Mouse (Mus musculus) midbrain, embryonic 15.5 days (tissue): ENCODE measurements around the gene Hdac4. TPM values are rescaled to one million over a fixed set of nuclear protein-coding genes. Genes with fewer than 3 reads are reported as not detected.

Experiments
- ATAC-seq: fragments of 200-750 bp; cut with Nextera tagmentation; replicated peaks from 2 replicates; pipeline ENCODE4 v1.8.0; 2017; ENCODE audit warnings: moderate TSS enrichment
- H3K27ac ChIP-seq: fragments of 300-500 bp; sonication (generic); 2 replicates; pipeline ENCODE4 v1.5.1; 2015; ENCODE audit warnings: mild to moderate bottlenecking, inconsistent platforms
- H3K27me3 ChIP-seq: fragments of 300-500 bp; sonication (generic); replicated peaks from 2 replicates; pipeline ENCODE4 v1.6.1; 2015; ENCODE audit warnings: inconsistent platforms
- H3K36me3 ChIP-seq: fragments of 300-500 bp; sonication (generic); replicated peaks from 2 replicates; pipeline ENCODE4 v1.6.1; 2015; ENCODE audit warnings: inconsistent platforms
- H3K4me1 ChIP-seq: fragments of 300-500 bp; sonication (generic); 2 replicates; pipeline ENCODE4 v1.6.1; 2015; ENCODE audit warnings: inconsistent platforms
- H3K4me2 ChIP-seq: fragments of 300-500 bp; sonication (generic); 2 replicates; pipeline ENCODE4 v1.6.1; 2015; ENCODE audit warnings: inconsistent platforms, mild to moderate bottlenecking, moderate library complexity
- H3K4me3 ChIP-seq: fragments of 300-500 bp; sonication (generic); 2 replicates; pipeline ENCODE4 v1.5.1; 2015; ENCODE audit warnings: mild to moderate bottlenecking, inconsistent platforms
- H3K9ac ChIP-seq: fragments of 300-500 bp; sonication (generic); 2 replicates; pipeline ENCODE4 v1.6.1; 2015; ENCODE audit warnings: mild to moderate bottlenecking, inconsistent platforms
- H3K9me3 ChIP-seq: fragments of 300-500 bp; sonication (generic); 2 replicates; pipeline ENCODE4 v1.6.1; 2016; ENCODE audit warnings: inconsistent platforms
- WGBS: fragments of 180-500 bp; shearing (Covaris S2); methylation state at CpG from one replicate; pipeline ENCODE4 v1.1.7; 2015; ENCODE audit warnings: mixed read lengths; 5-methylcytosine and 5-hydroxymethylcytosine counted together
- polyA plus RNA-seq: library from polyadenylated mRNA; unstranded; fragments of >200 nt; fragmentation: Nextera tagmentation; extraction: Ambion mirVana; gene quantifications from 2 replicates; pipeline ENCODE4 v1.2.1, GENCODE M21; 2015

Gene Hdac4
- polyA plus RNA-seq, 1 experiment from 2014 or later: 27.9 TPM

DNA sequence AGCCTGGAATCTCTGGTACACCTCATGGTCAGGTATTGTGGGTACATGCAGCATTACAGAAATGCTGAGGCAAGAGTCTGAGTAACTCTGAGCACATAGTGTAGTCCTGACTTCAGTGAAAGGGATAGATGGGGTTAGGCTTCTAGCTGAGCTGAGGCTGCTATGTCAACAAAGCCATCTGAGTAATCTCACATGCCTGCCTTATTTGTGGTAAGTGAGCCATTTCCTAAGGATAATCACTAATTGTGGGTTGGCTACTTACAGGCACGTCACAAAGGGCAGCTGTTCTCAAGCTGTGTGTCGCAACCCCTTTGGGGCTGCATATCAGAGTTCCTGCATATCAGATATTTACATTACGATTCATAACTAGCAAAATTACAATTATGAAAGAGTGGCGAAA lies 239.3 kb downstream of the Hdac4 start:
- ATAC-seq: no peak
- WGBS: 87% methylated on average over 4 of the region's 4 CpGs
- Histone ChIP-seq H3K9ac (no peak overlapping the region), H3K9me3 (no peaks in the 10 kb centered on the region), H3K4me3 (no peak overlapping the region), H3K4me2 (no peak overlapping the region), H3K27ac (no peak overlapping the region), H3K36me3 (peaks cover 30% of the 10 kb centered on the region), H3K4me1 (no peaks in the 10 kb centered on the region), H3K27me3 (no peaks in the 10 kb centered on the region)

DNA sequence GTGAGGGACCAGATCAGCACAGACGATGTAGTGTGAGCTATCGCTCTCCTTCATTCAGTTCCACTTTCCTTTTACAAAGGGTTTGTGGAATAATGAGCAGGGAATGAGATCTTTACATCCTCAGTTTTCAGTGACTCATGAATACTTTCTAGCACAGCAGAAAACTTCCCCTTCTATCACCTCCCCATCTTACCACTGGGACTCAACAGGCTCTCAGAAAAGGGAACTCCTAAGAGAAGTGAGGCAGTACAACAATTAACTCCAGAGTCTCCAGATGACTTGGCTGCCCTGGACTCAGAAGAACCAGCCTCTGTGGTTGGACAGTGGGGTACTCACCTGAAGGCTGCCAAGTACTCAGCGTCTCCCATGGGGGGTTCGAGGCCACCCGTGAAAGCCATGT lies 240.5 kb downstream of the Hdac4 start:
- Histone ChIP-seq H3K4me2 (no peak overlapping the region), H3K9me3 (no peaks in the 10 kb centered on the region), H3K36me3 (peaks cover 30% of the 10 kb centered on the region; the same call in 1 of the 2 replicates), H3K9ac (no peak overlapping the region), H3K27ac (no peak overlapping the region), H3K4me3 (no peak overlapping the region), H3K27me3 (no peaks in the 10 kb centered on the region), H3K4me1 (no peaks in the 10 kb centered on the region)
- ATAC-seq: no peak
- 96% methylated on average over 5 of the region's 5 CpGs for WGBS

DNA sequence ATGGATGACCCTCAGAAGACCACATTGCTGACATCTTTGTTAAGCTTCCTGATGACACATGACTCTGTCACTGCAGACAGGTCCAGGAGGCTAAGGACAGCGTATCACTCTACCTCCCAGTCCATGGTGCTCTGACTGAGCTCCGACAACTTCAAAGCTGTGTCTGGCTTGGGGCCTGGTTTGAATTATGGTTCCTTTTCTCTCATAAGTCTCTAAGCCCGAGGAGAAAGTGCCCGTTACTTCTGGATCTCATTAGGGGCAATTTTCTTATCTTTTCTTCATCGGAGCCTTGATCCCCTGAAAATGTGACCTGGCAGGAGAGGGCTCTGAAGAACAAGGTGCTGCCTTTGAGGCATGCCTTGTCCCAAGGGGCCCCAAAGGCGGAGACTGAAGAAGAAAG lies 242.6 kb downstream of the Hdac4 start:
- Histone ChIP-seq H3K9me3 (no peaks in the 10 kb centered on the region), H3K27me3 (no peaks in the 10 kb centered on the region), H3K4me3 (no peak overlapping the region), H3K9ac (no peak overlapping the region), H3K36me3 (peaks cover 29% of the 10 kb centered on the region; the same call in 1 of the 2 replicates), H3K4me2 (no peak overlapping the region), H3K27ac (no peak overlapping the region), H3K4me1 (no peaks in the 10 kb centered on the region)
- 87% methylated on average over 6 of the region's 6 CpGs for WGBS
- ATAC-seq: no peak

DNA sequence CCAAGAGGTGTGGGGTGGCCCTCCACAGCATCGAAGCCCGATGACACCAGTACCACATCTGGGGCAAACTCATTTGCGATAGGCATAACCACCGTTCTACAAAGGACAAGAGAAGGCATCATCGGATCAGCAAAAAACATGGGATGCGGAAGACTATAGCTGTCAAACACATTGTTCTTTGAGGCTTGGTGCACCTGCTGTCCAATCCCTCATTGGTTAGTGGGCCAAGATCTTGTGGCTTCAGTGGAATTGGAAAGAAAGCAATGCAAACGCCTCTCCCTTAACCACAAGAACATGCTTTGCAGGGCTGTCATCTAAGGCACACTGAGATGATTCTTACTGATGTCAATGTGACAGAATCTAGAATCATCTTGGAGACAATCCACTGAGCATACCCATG lies 248.1 kb downstream of the Hdac4 start:
- no peak for ATAC-seq
- no peaks in the 10 kb centered on the region for H3K9me3 ChIP-seq
- no peaks in the 10 kb centered on the region for H3K27me3 ChIP-seq
- H3K27ac ChIP-seq: no peak overlapping the region
- H3K36me3 ChIP-seq: peaks cover 13% of the 10 kb centered on the region
- no peak overlapping the region for H3K9ac ChIP-seq
- H3K4me1 ChIP-seq: no peaks in the 10 kb centered on the region
- WGBS: 95% methylated on average over 7 of the region's 7 CpGs
- no peak overlapping the region for H3K4me3 ChIP-seq
- H3K4me2 ChIP-seq: no peak overlapping the region

DNA sequence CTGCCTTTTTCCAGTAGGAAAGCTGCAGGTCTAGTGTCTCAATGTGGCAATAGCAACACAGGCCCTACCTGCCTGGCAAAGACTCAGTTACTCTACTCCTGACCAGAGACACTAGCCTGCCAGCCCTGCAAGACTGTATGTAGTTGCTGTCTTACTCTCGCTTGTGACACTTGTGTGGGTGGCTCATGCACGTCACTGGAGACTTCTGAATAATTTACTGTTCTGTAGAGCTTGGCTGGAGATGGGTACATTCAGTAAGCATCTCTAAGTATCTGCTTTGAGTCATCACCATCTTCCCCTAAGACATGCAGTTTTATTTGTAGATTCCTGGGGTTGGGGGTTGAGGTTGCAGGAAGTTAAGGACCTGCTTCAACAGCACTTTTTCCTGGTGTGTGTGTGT lies 252.9 kb downstream of the Hdac4 start:
- Histone ChIP-seq H3K4me2 (no peak overlapping the region), H3K27ac (no peak overlapping the region), H3K4me3 (no peak overlapping the region), H3K27me3 (no peaks in the 10 kb centered on the region), H3K36me3 (peaks cover 8% of the 10 kb centered on the region), H3K9me3 (no peaks in the 10 kb centered on the region), H3K4me1 (no peaks in the 10 kb centered on the region), H3K9ac (no peak overlapping the region)
- ATAC-seq: no peak
- 98% methylated on average over 2 of the region's 2 CpGs for WGBS

DNA sequence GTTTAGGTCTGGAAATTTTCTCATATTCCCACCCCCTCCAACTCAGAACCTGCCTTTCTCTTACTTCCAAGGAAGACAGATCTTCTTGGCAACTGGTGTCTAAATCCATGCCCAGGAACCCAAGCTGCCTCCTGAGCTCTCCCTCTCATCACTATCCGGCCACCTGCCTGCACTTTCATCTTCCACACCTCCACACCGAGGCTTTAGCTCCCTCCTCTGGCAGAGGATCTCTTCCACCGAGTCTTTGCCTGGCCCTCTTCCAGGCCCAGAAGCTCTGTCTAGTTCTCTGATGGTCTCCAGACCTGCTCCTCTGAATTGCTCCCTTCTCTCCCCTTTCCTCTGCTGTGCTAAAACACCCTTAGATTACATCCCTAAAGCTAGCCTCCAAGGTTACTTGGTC lies 253.5 kb downstream of the Hdac4 start:
- no peak overlapping the region for H3K4me3 ChIP-seq
- peaks cover 8% of the 10 kb centered on the region for H3K36me3 ChIP-seq
- no peak overlapping the region for H3K27ac ChIP-seq
- H3K9ac ChIP-seq: no peak overlapping the region
- H3K4me2 ChIP-seq: no peak overlapping the region
- ATAC-seq: no peak
- H3K27me3 ChIP-seq: no peaks in the 10 kb centered on the region
- H3K4me1 ChIP-seq: no peaks in the 10 kb centered on the region
- H3K9me3 ChIP-seq: no peaks in the 10 kb centered on the region
- 65% methylated on average over 3 of the region's 3 CpGs for WGBS

DNA sequence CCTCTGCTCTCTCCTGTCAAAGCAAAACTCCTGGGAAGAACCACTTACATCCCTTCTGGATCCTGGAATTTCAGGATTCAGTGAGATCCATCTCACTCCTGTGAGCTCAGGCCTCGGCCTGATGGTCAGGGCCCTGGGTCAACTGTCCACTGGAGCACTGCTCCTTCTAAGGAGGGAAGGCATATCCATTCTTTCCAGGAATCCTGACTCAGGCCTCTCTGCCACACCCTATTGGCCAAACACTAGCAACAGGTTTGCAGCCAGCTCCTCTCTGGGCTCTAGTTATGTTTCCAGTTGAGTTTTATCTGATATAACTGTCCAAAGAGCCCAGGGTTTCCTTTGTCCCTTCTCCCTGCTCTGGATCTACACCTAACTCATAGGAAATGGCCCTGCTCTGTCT lies 254.4 kb downstream of the Hdac4 start:
- WGBS: 98% methylated on average over 1 of the region's 1 CpGs
- no peak overlapping the region for H3K27ac ChIP-seq
- no peaks in the 10 kb centered on the region for H3K9me3 ChIP-seq
- ATAC-seq: no peak
- no peak overlapping the region for H3K4me3 ChIP-seq
- H3K36me3 ChIP-seq: peaks cover 6% of the 10 kb centered on the region
- H3K27me3 ChIP-seq: no peaks in the 10 kb centered on the region
- H3K4me1 ChIP-seq: no peaks in the 10 kb centered on the region
- no peak overlapping the region for H3K9ac ChIP-seq
- no peak overlapping the region for H3K4me2 ChIP-seq

DNA sequence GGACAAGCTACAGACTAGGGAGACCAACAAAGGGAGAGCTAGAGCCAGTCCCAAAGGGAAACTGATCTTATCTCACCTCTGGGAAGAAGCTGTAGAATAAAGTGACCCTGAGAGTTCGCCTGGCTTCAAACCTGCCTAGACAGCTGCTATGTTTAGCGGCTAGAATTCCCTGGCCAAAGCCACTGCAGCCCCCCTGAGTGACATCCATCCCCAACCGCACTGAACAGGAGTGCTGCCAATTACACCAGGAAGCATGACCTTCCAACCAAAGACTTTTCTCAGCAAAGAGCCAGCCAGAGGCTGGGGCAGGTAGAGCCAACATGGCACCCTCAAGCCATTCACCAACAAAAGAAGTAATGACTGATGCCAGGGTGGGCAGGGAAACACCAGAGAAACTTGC lies 260.3 kb downstream of the Hdac4 start:
- no peaks in the 10 kb centered on the region for H3K9me3 ChIP-seq
- H3K36me3 ChIP-seq: peaks cover 24% of the 10 kb centered on the region; the same call in 1 of the 2 replicates
- no peak for ATAC-seq

DNA sequence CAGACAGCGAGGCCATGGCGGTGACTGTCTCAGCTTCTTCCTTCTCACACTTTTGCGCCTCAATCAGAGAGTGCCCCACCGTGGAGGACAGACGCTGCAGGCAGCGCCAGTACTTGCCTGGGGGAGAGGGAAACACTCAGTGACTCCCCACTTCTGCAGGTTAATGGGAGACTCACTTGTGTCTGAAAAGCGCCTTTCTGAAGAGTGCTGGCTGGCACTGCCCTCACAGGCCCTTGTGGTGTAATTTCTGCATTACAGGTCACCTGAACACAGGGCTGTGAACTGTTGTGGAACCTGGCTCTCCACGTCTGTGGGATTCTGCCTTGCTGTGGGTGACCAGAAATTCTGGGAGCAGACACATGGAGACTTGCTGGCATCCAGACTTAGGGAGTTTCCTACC lies 261.8 kb downstream of the Hdac4 start:
- H3K4me3 ChIP-seq: no peak overlapping the region
- H3K27me3 ChIP-seq: no peaks in the 10 kb centered on the region
- 89% methylated on average over 8 of the region's 8 CpGs for WGBS
- H3K4me1 ChIP-seq: no peaks in the 10 kb centered on the region
- no peak overlapping the region for H3K27ac ChIP-seq
- no peak overlapping the region for H3K9ac ChIP-seq
- H3K36me3 ChIP-seq: peaks cover 27% of the 10 kb centered on the region; the same call in 1 of the 2 replicates
- no peaks in the 10 kb centered on the region for H3K9me3 ChIP-seq
- H3K4me2 ChIP-seq: no peak overlapping the region
- ATAC-seq: no peak

More for the DNA sequence above, 260.3 kb downstream of the Hdac4 start:
- no peak overlapping the region for H3K9ac ChIP-seq
- no peak overlapping the region for H3K4me3 ChIP-seq
- H3K27me3 ChIP-seq: no peaks in the 10 kb centered on the region
- WGBS: 90% methylated on average over 3 of the region's 3 CpGs
- no peak overlapping the region for H3K27ac ChIP-seq
- no peaks in the 10 kb centered on the region for H3K4me1 ChIP-seq
- H3K4me2 ChIP-seq: no peak overlapping the region

DNA sequence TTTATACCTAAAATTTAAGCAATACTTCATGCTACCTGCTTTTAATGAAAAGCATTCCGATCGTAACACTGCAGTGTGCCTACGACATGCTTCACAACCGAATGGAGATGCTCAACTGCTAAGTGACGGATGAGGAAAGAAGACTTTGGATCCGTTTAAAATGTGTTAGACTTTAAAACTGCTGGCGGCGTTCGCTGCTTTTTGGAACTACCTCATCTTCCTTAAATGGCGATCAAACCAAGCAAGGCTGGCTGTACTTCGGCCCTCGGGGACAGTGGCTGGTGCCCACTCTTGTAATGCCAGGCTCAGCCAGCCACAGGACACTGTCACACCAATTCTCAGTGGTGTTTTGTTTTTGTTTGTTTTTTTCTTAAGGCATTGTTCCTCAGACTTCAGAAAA lies 263.3 kb downstream of the Hdac4 start:
- ATAC-seq: no peak
- H3K27ac ChIP-seq: no peak overlapping the region
- no peaks in the 10 kb centered on the region for H3K27me3 ChIP-seq
- H3K9ac ChIP-seq: no peak overlapping the region
- no peak overlapping the region for H3K4me3 ChIP-seq
- peaks cover 27% of the 10 kb centered on the region; the same call in 1 of the 2 replicates for H3K36me3 ChIP-seq
- H3K4me1 ChIP-seq: no peaks in the 10 kb centered on the region
- H3K9me3 ChIP-seq: no peaks in the 10 kb centered on the region
- WGBS: 94% methylated on average over 12 of the region's 12 CpGs
- H3K4me2 ChIP-seq: no peak overlapping the region

DNA sequence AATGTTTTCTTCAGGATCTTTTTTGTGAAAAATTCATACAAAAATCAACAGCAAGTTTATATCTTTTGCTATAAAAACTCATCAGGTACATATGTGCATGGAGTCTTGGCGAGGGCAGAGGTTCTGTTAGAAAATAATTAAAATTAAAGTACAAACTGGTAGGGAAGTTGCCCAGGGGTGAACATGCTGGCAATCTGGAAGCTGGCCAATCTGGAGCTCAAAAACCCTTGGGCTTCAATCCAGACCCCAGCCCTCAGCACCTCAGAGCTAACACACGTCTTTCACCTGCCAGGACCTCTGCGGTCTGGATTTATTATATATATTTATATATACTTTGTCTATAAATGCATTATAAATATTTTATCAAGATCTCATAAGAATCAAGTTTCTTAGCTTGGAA lies 263.7 kb downstream of the Hdac4 start:
- Histone ChIP-seq H3K27ac (no peak overlapping the region), H3K4me3 (no peak overlapping the region), H3K36me3 (peaks cover 27% of the 10 kb centered on the region; the same call in 1 of the 2 replicates), H3K9me3 (no peaks in the 10 kb centered on the region), H3K9ac (no peak overlapping the region), H3K27me3 (no peaks in the 10 kb centered on the region), H3K4me2 (no peak overlapping the region), H3K4me1 (no peaks in the 10 kb centered on the region)
- no peak for ATAC-seq
- 78% methylated on average over 3 of the region's 3 CpGs for WGBS

DNA sequence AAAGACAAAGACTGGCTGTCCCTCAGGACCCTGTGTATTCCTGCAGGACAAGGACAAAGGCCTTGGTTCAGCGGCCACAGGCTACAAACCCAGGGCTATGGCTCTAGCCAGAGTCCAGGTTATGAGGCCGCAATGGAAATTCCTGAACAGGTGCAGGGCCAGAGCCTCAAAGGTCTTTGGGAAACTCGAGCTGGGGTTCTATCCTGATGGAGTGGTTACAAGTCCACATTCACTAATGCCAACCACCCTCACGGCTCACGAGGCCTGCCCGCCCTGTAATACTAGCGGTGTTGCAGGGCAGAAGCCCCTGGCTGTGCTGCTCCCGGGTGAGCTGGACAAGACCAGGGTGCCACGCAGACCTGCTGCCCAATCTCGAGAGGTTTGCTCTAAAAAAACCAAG lies 264.3 kb downstream of the Hdac4 start:
- Histone ChIP-seq H3K27ac (no peak overlapping the region), H3K9me3 (no peaks in the 10 kb centered on the region), H3K4me1 (no peaks in the 10 kb centered on the region), H3K36me3 (peaks cover 27% of the 10 kb centered on the region; the same call in 1 of the 2 replicates), H3K9ac (no peak overlapping the region), H3K27me3 (no peaks in the 10 kb centered on the region), H3K4me3 (no peak overlapping the region), H3K4me2 (no peak overlapping the region)
- no peak for ATAC-seq
- 90% methylated on average over 10 of the region's 10 CpGs for WGBS

DNA sequence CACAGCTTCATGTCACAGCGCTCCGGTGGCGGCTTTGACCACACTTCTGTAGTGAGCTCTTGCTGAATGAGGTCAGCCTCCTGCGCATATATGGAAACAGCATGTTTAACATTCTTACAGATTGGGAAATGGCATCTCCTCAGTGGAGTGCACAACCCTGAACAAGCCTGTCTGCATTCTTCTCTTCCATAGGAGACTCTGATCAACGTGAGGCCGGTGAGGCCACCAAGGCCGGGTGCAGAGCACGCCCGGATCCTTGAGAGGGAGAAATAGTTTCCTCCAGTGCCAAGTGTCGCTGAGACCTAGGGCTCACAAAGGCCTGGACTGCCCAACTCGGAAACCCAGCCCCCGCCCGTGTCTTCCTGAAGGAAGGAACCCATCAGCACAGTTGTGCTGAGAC lies 266.4 kb downstream of the Hdac4 start:
- no peak for ATAC-seq
- no peaks in the 10 kb centered on the region for H3K9me3 ChIP-seq
- no peaks in the 10 kb centered on the region for H3K4me1 ChIP-seq
- H3K4me2 ChIP-seq: no peak overlapping the region
- H3K4me3 ChIP-seq: no peak overlapping the region
- H3K9ac ChIP-seq: no peak overlapping the region
- H3K36me3 ChIP-seq: peaks cover 19% of the 10 kb centered on the region; the same call in 1 of the 2 replicates
- no peaks in the 10 kb centered on the region for H3K27me3 ChIP-seq
- WGBS: 95% methylated on average over 13 of the region's 13 CpGs
- H3K27ac ChIP-seq: no peak overlapping the region
